Mouse (Mus musculus) liver, embryonic 14.5 days (tissue): Measurements from ENCODE around the gene Arap1.
A peak's percentile ranks its signal among the peaks of the same experiment; 100 is the strongest.

Experiments used
- CTCF ChIP-seq: IDR thresholded peaks from 2 replicates; pipeline ENCODE4 v1.5.1; 2016; ENCODE audit warnings: antibody characterized with exemption, low read depth, control low read depth
- EP300 ChIP-seq: IDR thresholded peaks from 2 replicates; pipeline ENCODE4 v1.6.1; 2016; ENCODE audit warnings: antibody characterized with exemption, low read depth

GRCm38 (mm10) chr7:101323141-101323594, 24.7 kb upstream of the Arap1 start:
- TF ChIP-seq CTCF (peak; percentile 64), EP300 (no peak)
